Mouse (Mus musculus) CH12.LX (cell line): ENCODE measurements around the gene Arhgef3. TPM values are rescaled to one million over a fixed set of nuclear protein-coding genes. Genes with fewer than 3 reads are reported as not detected.

ENCODE experiments used
- DNase-seq: peaks from one replicate; pipeline ENCODE4 v3.0.0-alpha.2; 2013; ENCODE audit errors: extremely low read depth
- H3K27ac ChIP-seq: 2 replicates; pipeline ENCODE4 v1.5.1; 2012; ENCODE audit warnings: low read depth, mild to moderate bottlenecking, control low read depth, moderate library complexity; ENCODE audit not compliant: insufficient read depth
- H3K27me3 ChIP-seq: replicated peaks from 2 replicates; pipeline ENCODE3; 2012; ENCODE audit warnings: inconsistent platforms
- H3K36me3 ChIP-seq, 2 experiments: replicated peaks in 1 of 2; 2 replicates each; pipeline versions ENCODE3 to v1.6.1; 2012; ENCODE audit warnings: inconsistent platforms in 1 of 2, low read length in 1 of 2, mild to moderate bottlenecking in 1 of 2, mixed read lengths in 1 of 2, moderate library complexity in 1 of 2; ENCODE audit not compliant: control insufficient read depth in 1 of 2, insufficient read depth in 1 of 2
- H3K4me1 ChIP-seq, 2 experiments: 2 replicates each; pipeline ENCODE4 v1.6.1; 2012; ENCODE audit warnings: inconsistent platforms in 1 of 2, moderate library complexity in 1 of 2; ENCODE audit not compliant: insufficient read depth in 2 of 2, control insufficient read depth in 1 of 2
- H3K4me2 ChIP-seq: 2 replicates; pipeline ENCODE4 v1.6.1; 2012; ENCODE audit warnings: low read depth, mild to moderate bottlenecking, control low read depth; ENCODE audit not compliant: poor library complexity, insufficient read depth, severe bottlenecking
- H3K4me3 ChIP-seq, 3 experiments: fragments of 150-350 bp in 1 of 3; sonication (generic) in 1 of 3; replicated peaks in 1 of 3; 2 replicates each; pipeline versions ENCODE3 to v1.5.1; 2011 to 2012; ENCODE audit warnings: low read depth in 2 of 3, low read length in 2 of 3, mild to moderate bottlenecking in 2 of 3, moderate library complexity in 2 of 3, control low read depth in 1 of 3, improper control_type of control experiment in 1 of 3, inconsistent platforms in 1 of 3, mixed read lengths in 1 of 3; ENCODE audit not compliant: poor library complexity in 1 of 3
- H3K79me2 ChIP-seq: replicated peaks from 2 replicates; pipeline ENCODE4 v1.6.1; 2012; ENCODE audit warnings: mild to moderate bottlenecking, moderate library complexity; ENCODE audit not compliant: control insufficient read depth, poor library complexity, insufficient read depth, severe bottlenecking; ENCODE audit errors: extremely low read depth
- H3K9ac ChIP-seq: 2 replicates; pipeline ENCODE4 v1.6.1; 2012; ENCODE audit warnings: low read depth, mild to moderate bottlenecking, control low read depth, moderate library complexity; ENCODE audit not compliant: insufficient read depth
- H3K9me3 ChIP-seq: replicated peaks from 2 replicates; pipeline ENCODE3; 2012; ENCODE audit warnings: low read length, inconsistent platforms, mixed read lengths
- BHLHE40 ChIP-seq: IDR thresholded peaks from 2 replicates; pipeline ENCODE4 v1.6.1; 2011; ENCODE audit warnings: mild to moderate bottlenecking, low read depth, low read length, improper control_type of control experiment
- CHD1 ChIP-seq: IDR thresholded peaks from 2 replicates; pipeline ENCODE4 v1.6.1; 2012; ENCODE audit warnings: low read depth, low read length, improper control_type of control experiment, inconsistent platforms
- CHD2 ChIP-seq: IDR thresholded peaks from 2 replicates; pipeline ENCODE4 v1.6.1; 2011; ENCODE audit warnings: low read length, improper control_type of control experiment
- E2F4 ChIP-seq: IDR thresholded peaks from 2 replicates; pipeline ENCODE4 v1.6.1; 2011; ENCODE audit warnings: low read depth, low read length, improper control_type of control experiment; ENCODE audit not compliant: insufficient replicate concordance
- ELF1 ChIP-seq: IDR thresholded peaks from 2 replicates; pipeline ENCODE4 v1.6.1; 2014; ENCODE audit warnings: low read depth, mild to moderate bottlenecking, inconsistent platforms, low read length, improper control_type of control experiment
- JUND ChIP-seq: conservative IDR thresholded peaks from 2 replicates; pipeline ENCODE4 v1.6.1; 2011; ENCODE audit warnings: low read depth, low read length, improper control_type of control experiment
- MAFK ChIP-seq: IDR thresholded peaks from 2 replicates; pipeline ENCODE4 v1.6.1; 2011; ENCODE audit warnings: low read length, improper control_type of control experiment; ENCODE audit not compliant: insufficient replicate concordance
- MAX ChIP-seq: IDR thresholded peaks from 2 replicates; pipeline ENCODE4 v1.6.1; 2011; ENCODE audit warnings: low read length, improper control_type of control experiment
- NRF1 ChIP-seq: IDR thresholded peaks from 2 replicates; pipeline ENCODE4 v1.6.1; 2014; ENCODE audit warnings: low read depth, mild to moderate bottlenecking, inconsistent platforms, low read length, improper control_type of control experiment, moderate library complexity
- POLR2A ChIP-seq: IDR thresholded peaks from 2 replicates; pipeline ENCODE4 v1.6.1; 2011; ENCODE audit warnings: low read depth, mild to moderate bottlenecking, improper control_type of control experiment, low read length
- POLR2AphosphoS2 ChIP-seq: IDR thresholded peaks from 2 replicates; pipeline ENCODE4 v1.6.1; 2011; ENCODE audit warnings: low read depth, low read length, improper control_type of control experiment
- RAD21 ChIP-seq: IDR thresholded peaks from 2 replicates; pipeline ENCODE4 v1.6.1; 2011; ENCODE audit warnings: low read depth, mild to moderate bottlenecking, low read length, improper control_type of control experiment, moderate library complexity
- RCOR1 ChIP-seq: conservative IDR thresholded peaks from 2 replicates; pipeline ENCODE4 v1.6.1; 2012; ENCODE audit warnings: low read depth, mild to moderate bottlenecking, inconsistent platforms, low read length, improper control_type of control experiment
- SIN3A ChIP-seq: IDR thresholded peaks from 2 replicates; pipeline ENCODE4 v1.6.1; 2012; ENCODE audit warnings: low read length, improper control_type of control experiment, inconsistent platforms
- USF2 ChIP-seq: conservative IDR thresholded peaks from 2 replicates; pipeline ENCODE4 v1.6.1; 2011; ENCODE audit warnings: low read depth, low read length, improper control_type of control experiment
- ZC3H11A ChIP-seq: IDR thresholded peaks from 2 replicates; pipeline ENCODE4 v1.6.1; 2012; ENCODE audit warnings: low read depth, mild to moderate bottlenecking, inconsistent platforms, low read length, improper control_type of control experiment
- ZKSCAN1 ChIP-seq: IDR thresholded peaks from 2 replicates; pipeline ENCODE4 v1.6.1; 2012; ENCODE audit warnings: low read depth, inconsistent platforms, low read length, improper control_type of control experiment, borderline replicate concordance
- dilution Hi-C: fragments of 300-500 bp; cut with MboI; formaldehyde crosslinking; loops from 2 replicates; pipeline ENCODE4 v1.14.3; 2020; ENCODE audit warnings: low sequenced_read_pairs; ENCODE audit not compliant: extremely low pct_unique_long_range_greater_than_20kb, extremely low pct_ligation_motif_present
- in situ Hi-C: fragments of 300-500 bp; cut with MboI; formaldehyde crosslinking; loops from 3 replicates; pipeline ENCODE4 v1.14.3; 2019; ENCODE audit warnings: low sequenced_read_pairs, low pct_ligation_motif_present, low pct_unique_long_range_greater_than_20kb, mixed read lengths
- polyA plus RNA-seq: library from polyadenylated mRNA; unstranded; fragments of >175 nt; gene quantifications from 2 replicates; pipeline ENCODE4 v1.2.1, GENCODE M21; 2012; ENCODE audit warnings: low read depth; ENCODE audit not compliant: insufficient read length
- total RNA-seq, 2 experiments: library from RNA; depleted of rRNA; stranded (reverse); fragments of 300-350 nt in 1 of 2; fragments of >200 nt in 1 of 2; gene quantifications; 2 replicates each; pipeline ENCODE4 v1.2.3; 2012 to 2014

Arhgef3 gene
- total and polyA plus RNA-seq, 3 experiments: 0.51 to 0.64 (median 0.62) TPM

DNA sequence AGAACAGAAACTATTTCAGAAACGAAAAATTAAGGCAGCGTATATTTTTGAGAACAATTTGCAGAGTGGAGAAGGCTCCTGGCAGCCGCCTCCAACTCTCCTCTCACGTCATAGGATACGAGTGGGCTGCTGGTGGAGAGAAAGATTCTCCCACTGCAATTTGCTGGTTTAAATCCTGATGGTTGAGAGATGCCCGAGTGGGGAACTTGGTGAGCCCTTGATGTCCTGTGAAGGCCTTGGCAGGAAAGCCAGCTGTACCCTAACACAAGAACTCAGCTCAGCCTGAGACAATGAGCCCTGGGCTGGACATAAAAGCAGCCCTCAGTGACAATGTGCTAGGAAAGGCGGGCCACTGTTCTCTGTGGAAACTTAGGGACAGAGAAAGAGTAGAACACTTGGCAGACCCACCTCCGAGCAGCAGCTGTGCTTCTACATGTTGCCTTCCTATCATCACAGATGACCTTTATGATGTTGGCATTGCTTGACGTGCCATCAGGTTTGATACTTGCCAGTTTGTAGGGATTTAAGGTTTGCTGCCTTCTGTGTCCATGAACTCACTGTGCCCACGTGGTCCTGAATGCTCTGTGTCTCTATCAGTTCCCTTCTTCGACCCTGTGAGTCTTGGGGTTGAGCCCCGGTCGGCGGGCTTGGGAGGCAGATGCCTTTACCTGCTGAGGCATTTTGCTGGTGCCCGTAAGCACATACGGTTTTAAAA is 154.4 kb downstream of the Arhgef3 start:
- Histone ChIP-seq H3K27ac (no peak overlapping the region), H3K9me3 (no peaks in the 10 kb centered on the region), H3K36me3 (no peaks in the 10 kb centered on the region), H3K4me2 (no peak overlapping the region), H3K9ac (no peak overlapping the region), H3K4me1 (peaks cover 0 to 7% of the 10 kb centered on the region in 2 experiments; a peak in 2 of 4 replicates), H3K4me3 (no peak overlapping the region), H3K27me3 (no peaks in the 10 kb centered on the region), H3K79me2 (no peaks in the 10 kb centered on the region)
- in situ Hi-C loops (no loop called here), dilution Hi-C loops (no loop called here)
- DNase-seq: no peak
- no peak for TF ChIP-seq POLR2AphosphoS2

DNA sequence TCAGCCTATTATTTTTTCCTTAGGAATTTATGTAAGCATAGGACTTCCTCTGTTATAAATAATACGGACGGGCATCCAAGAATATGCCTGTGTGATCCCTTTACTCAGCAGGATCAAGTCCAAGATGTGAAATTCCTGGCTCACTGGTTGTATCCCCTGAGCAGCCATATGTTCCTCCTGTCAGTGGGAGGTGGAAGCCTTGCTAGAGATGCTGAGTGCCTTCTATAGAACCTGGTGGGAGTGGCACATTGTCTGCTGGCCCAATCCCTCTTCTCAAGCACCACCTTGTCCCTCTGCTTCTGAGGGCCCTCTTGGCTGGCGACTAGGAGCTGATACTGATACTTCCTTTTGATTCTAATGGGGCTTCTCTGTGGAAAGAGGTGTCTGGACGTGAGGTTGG is 155.1 kb downstream of the Arhgef3 start:
- peaks cover 0 to 7% of the 10 kb centered on the region in 2 experiments; a peak in 2 of 4 replicates for H3K4me1 ChIP-seq
- H3K36me3 ChIP-seq: no peaks in the 10 kb centered on the region
- no peaks in the 10 kb centered on the region for H3K27me3 ChIP-seq
- no peak overlapping the region for H3K4me2 ChIP-seq
- no peak overlapping the region for H3K27ac ChIP-seq
- H3K4me3 ChIP-seq: no peak overlapping the region
- H3K79me2 ChIP-seq: no peaks in the 10 kb centered on the region
- TF ChIP-seq NRF1: no peak
- TF ChIP-seq ZKSCAN1: no peak
- no peak for TF ChIP-seq ELF1
- no peak for TF ChIP-seq POLR2A
- no peak for TF ChIP-seq CHD2
- TF ChIP-seq BHLHE40: no peak
- TF ChIP-seq USF2: no peak
- TF ChIP-seq CHD1: no peak
- no peak for TF ChIP-seq ZC3H11A
- TF ChIP-seq RCOR1: no peak
- TF ChIP-seq RAD21: no peak
- TF ChIP-seq MAFK: no peak
- no peak for TF ChIP-seq E2F4
- no peak for TF ChIP-seq MAX
- no peak for TF ChIP-seq SIN3A
- no peak for TF ChIP-seq JUND
- TF ChIP-seq, all 38 proteins: peak for 0
- H3K9ac ChIP-seq: no peak overlapping the region
- DNase-seq: no peak
- in situ Hi-C loops: no loop called here
- no peaks in the 10 kb centered on the region for H3K9me3 ChIP-seq
- dilution Hi-C loops: no loop called here
